Mouse (Mus musculus) embryonic facial prominence, embryonic 12.5 days (tissue): Measurements from ENCODE around the gene Xirp1. TPM values are rescaled to one million over a fixed set of nuclear protein-coding genes. Genes with fewer than 3 reads are reported as not detected.
A peak's percentile ranks its signal among the peaks of the same experiment; 100 is the strongest.

Source experiments
- ATAC-seq: fragments of 200-750 bp; cut with Nextera tagmentation; 2 replicates; pipeline ENCODE4 v1.8.0; 2017; ENCODE audit not compliant: insufficient number of reproducible peaks, insufficient read depth, low FRiP score, low TSS enrichment
- H3K27ac ChIP-seq: fragments of 300-500 bp; sonication (generic); 2 replicates; pipeline ENCODE4 v1.5.1; 2016; ENCODE audit warnings: mild to moderate bottlenecking
- H3K27me3 ChIP-seq: fragments of 300-500 bp; sonication (generic); 2 replicates; pipeline ENCODE4 v1.6.1; 2016; ENCODE audit warnings: mild to moderate bottlenecking, moderate library complexity
- H3K36me3 ChIP-seq: fragments of 300-500 bp; sonication (generic); 2 replicates; pipeline ENCODE4 v1.6.1; 2016; ENCODE audit warnings: mild to moderate bottlenecking
- H3K4me1 ChIP-seq: fragments of 300-500 bp; sonication (generic); 2 replicates; pipeline ENCODE4 v1.6.1; 2016
- H3K4me2 ChIP-seq: fragments of 300-500 bp; sonication (generic); replicated peaks from 2 replicates; pipeline ENCODE4 v1.6.1; 2016; ENCODE audit warnings: mild to moderate bottlenecking, moderate library complexity
- H3K4me3 ChIP-seq: fragments of 300-500 bp; sonication (generic); 2 replicates; pipeline ENCODE4 v1.5.1; 2016; ENCODE audit warnings: mild to moderate bottlenecking
- H3K9ac ChIP-seq: fragments of 300-500 bp; sonication (generic); 2 replicates; pipeline ENCODE4 v1.6.1; 2016; ENCODE audit warnings: mild to moderate bottlenecking, moderate library complexity
- H3K9me3 ChIP-seq: fragments of 300-500 bp; sonication (generic); 2 replicates; pipeline ENCODE4 v1.6.1; 2016; ENCODE audit warnings: mild to moderate bottlenecking, moderate library complexity
- WGBS: fragments of 180-500 bp; shearing (Covaris S2); methylation state at CpG from one replicate; pipeline ENCODE4 v1.1.7; 2016; 5-methylcytosine and 5-hydroxymethylcytosine counted together
- polyA plus RNA-seq: library from polyadenylated mRNA; unstranded; fragments of >200 nt; fragmentation: Nextera tagmentation; extraction: Ambion mirVana; gene quantifications from 2 replicates; pipeline ENCODE4 v1.2.1, GENCODE M21; 2016

The Xirp1 gene
- polyA plus RNA-seq, 1 experiment from 2014 or later: 0.37 TPM

GRCm38 (mm10) chr9:119983585-119984535, 39.5 kb downstream of the Xirp1 start:
- peak overlapping the region; percentile 69 for H3K9ac ChIP-seq
- peak; percentile 62 for ATAC-seq
- H3K36me3 ChIP-seq: no peaks in the 10 kb centered on the region
- H3K4me3 ChIP-seq: peak overlapping the region; percentile 66
- H3K9me3 ChIP-seq: no peaks in the 10 kb centered on the region
- H3K27ac ChIP-seq: peak overlapping the region; percentile 70
- H3K4me2 ChIP-seq: peak overlapping the region; percentile 98
- no peaks in the 10 kb centered on the region for H3K27me3 ChIP-seq
- H3K4me1 ChIP-seq: peaks cover 54% of the 10 kb centered on the region
- under 1% methylated on average over 66 of the region's 79 CpGs for WGBS

DNA sequence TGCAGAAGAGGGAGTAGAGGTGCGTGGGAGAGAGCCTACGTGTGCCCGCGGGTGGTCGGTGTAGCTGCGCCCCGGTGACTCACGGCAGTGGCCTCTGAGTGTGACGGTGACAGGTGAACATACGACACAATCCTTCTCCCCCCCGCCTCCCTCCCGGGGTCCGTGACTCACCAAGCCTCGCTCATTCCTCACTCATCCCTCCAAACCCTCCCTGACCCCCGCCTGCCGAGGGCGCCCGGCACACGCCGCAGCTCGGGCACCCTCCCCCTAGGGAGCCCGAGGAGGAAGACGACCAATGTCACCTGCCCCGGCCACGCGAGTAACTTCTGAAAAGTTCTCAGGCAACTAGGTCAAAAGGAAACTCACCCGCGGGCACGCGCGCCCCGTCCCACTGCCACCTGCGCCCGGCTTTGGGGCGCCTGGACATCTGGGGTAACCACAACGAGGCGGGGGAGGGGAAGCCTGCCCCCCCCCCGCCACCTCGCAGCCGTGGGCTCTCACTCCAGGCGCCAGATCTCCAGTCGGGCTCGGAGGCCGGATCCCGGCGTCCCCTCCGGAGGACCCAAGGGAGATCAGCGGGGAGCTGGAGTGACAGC, 40.3 kb downstream of the Xirp1 start:
- Histone ChIP-seq H3K4me1 (peaks cover 62% of the 10 kb centered on the region), H3K9ac (peak overlapping the region; percentile 69), H3K4me2 (peak overlapping the region; percentile 98), H3K27me3 (no peaks in the 10 kb centered on the region), H3K9me3 (no peaks in the 10 kb centered on the region), H3K36me3 (no peaks in the 10 kb centered on the region), H3K27ac (0 out of 2 replicates have a peak overlapping the region, but pooled peaks have one; percentile 92), H3K4me3 (peak overlapping the region; percentile 66)
- no peak for ATAC-seq
- WGBS: under 1% methylated on average over 48 of the region's 48 CpGs

- Histone ChIP-seq H3K9ac (peak overlapping the region; percentile 69; the same call in 1 of the 2 replicates), H3K4me2 (peak overlapping the region; percentile 98), H3K27ac (peak overlapping the region; percentile 92), H3K9me3 (no peaks in the 10 kb centered on the region), H3K4me1 (peaks cover 69% of the 10 kb centered on the region), H3K36me3 (no peaks in the 10 kb centered on the region), H3K27me3 (no peaks in the 10 kb centered on the region), H3K4me3 (peak overlapping the region; percentile 66)
- WGBS: 3% methylated on average over 11 of the region's 11 CpGs
- ATAC-seq: peak; percentile 47
These were observed 41.1 kb downstream of the Xirp1 start for GRCm38 (mm10) chr9:119982241-119982811.

- Histone ChIP-seq H3K9ac (peak overlapping the region; percentile 29; the same call in 1 of the 2 replicates), H3K9me3 (no peaks in the 10 kb centered on the region), H3K4me3 (peak overlapping the region; percentile 66), H3K27ac (peak overlapping the region; percentile 92), H3K4me1 (peaks cover 77% of the 10 kb centered on the region), H3K4me2 (peak overlapping the region; percentile 98), H3K36me3 (no peaks in the 10 kb centered on the region), H3K27me3 (no peaks in the 10 kb centered on the region)
- ATAC-seq: peak; percentile 44; the same call in 1 of the 2 replicates
- WGBS: under 1% methylated on average over 16 of the region's 16 CpGs
These were observed 41.9 kb downstream of the Xirp1 start for GRCm38 (mm10) chr9:119981183-119982179.

DNA sequence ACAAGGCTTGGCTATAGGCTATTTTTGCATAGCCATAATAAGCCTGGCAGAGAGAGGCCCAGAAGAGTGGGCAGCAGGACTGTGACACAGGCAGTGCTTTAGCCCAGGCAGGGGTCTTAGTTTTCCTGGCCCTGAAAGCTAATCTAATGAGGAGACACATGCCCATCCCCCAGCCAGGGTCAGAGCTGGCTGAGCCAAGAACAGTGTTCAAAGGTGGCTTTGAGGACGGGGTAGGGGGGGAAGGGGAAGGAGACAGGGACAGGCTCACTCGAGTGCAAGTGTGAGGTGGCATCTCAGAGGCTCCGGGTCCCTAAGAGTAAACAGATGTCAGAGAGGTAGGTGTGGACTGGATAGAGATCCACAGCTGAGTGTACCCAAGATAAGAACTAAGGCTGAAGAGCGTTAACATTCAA, 42.6 kb downstream of the Xirp1 start:
- peaks cover 73% of the 10 kb centered on the region for H3K4me1 ChIP-seq
- WGBS: 5% methylated on average over 4 of the region's 4 CpGs
- H3K4me3 ChIP-seq: peak overlapping the region; percentile 66

GRCm38 (mm10) chr9:119979749-119980148, 43.6 kb downstream of the Xirp1 start:
- no peaks in the 10 kb centered on the region for H3K36me3 ChIP-seq
- H3K4me2 ChIP-seq: no peak overlapping the region
- 0 out of 2 replicates have a peak overlapping the region, but pooled peaks have one; percentile 16 for H3K9ac ChIP-seq
- 63% methylated on average over 2 of the region's 2 CpGs for WGBS
- no peak overlapping the region for H3K27ac ChIP-seq
- no peaks in the 10 kb centered on the region for H3K9me3 ChIP-seq
- H3K4me3 ChIP-seq: no peak overlapping the region
- peaks cover 72% of the 10 kb centered on the region for H3K4me1 ChIP-seq
- no peak for ATAC-seq
- H3K27me3 ChIP-seq: no peaks in the 10 kb centered on the region

More for the DNA sequence above, 42.6 kb downstream of the Xirp1 start:
- Histone ChIP-seq H3K9ac (0 out of 2 replicates have a peak overlapping the region, but pooled peaks have one; percentile 11), H3K36me3 (no peaks in the 10 kb centered on the region), H3K27me3 (no peaks in the 10 kb centered on the region), H3K9me3 (no peaks in the 10 kb centered on the region), H3K4me2 (peak overlapping the region; percentile 98), H3K27ac (peak overlapping the region; percentile 92)
- ATAC-seq: no peak

- 74% methylated on average over 6 of the region's 6 CpGs for WGBS
These were observed 44.5 kb downstream of the Xirp1 start for GRCm38 (mm10) chr9:119978811-119979441.

DNA sequence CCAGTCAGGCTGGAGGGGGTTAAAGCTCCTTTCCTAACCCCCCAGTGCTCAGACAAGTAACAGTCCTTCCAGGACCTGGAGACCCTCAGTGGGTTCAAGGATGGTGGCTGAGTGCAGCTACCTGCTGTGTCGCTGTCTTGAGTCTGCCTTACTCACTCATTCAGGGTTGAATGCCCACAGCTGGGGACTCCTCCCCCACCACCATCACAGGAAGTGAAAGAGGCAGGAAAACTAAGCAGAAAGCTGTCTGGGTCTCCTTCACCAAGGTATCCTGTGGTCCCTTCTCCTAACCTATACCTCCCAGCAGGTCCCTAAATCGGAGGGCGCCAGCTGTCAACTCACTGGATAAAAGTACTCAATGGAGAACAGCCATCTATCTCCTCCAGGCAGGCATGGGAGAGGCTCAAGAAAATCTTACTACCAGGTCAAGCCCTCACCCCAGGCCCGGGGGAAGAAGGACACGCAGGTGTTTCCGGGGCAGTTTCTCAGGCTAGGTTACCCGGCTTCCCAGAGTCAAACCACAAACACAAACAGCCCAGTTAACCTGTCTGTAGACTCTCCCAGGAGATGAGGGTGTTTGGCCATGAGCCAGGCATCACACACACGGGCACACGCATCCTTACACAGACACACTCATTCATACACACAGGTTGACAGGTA, 45.1 kb downstream of the Xirp1 start:
- Histone ChIP-seq H3K4me2 (0 out of 2 replicates have a peak overlapping the region, but pooled peaks have one; percentile 13), H3K36me3 (peaks cover 10% of the 10 kb centered on the region), H3K4me1 (peaks cover 65% of the 10 kb centered on the region), H3K9me3 (no peaks in the 10 kb centered on the region), H3K27me3 (no peaks in the 10 kb centered on the region), H3K4me3 (no peak overlapping the region), H3K9ac (no peak overlapping the region), H3K27ac (peak overlapping the region; percentile 12; the same call in 1 of the 2 replicates)
- 49% methylated on average over 9 of the region's 9 CpGs for WGBS
- no peak for ATAC-seq

More at GRCm38 (mm10) chr9:119978811-119979441, 44.5 kb downstream of the Xirp1 start:
- Histone ChIP-seq H3K36me3 (peaks cover 4% of the 10 kb centered on the region), H3K4me3 (no peak overlapping the region), H3K27me3 (no peaks in the 10 kb centered on the region), H3K9ac (no peak overlapping the region), H3K27ac (no peak overlapping the region), H3K9me3 (no peaks in the 10 kb centered on the region), H3K4me1 (peaks cover 66% of the 10 kb centered on the region), H3K4me2 (no peak overlapping the region)
- ATAC-seq: no peak

GRCm38 (mm10) chr9:119977557-119978060, 45.8 kb downstream of the Xirp1 start:
- 52% methylated on average over 5 of the region's 5 CpGs for WGBS
- H3K4me1 ChIP-seq: peaks cover 59% of the 10 kb centered on the region

More at GRCm38 (mm10) chr9:119977557-119978060, 45.8 kb downstream of the Xirp1 start:
- Histone ChIP-seq H3K36me3 (peaks cover 17% of the 10 kb centered on the region), H3K4me3 (no peak overlapping the region), H3K9ac (no peak overlapping the region), H3K27me3 (no peaks in the 10 kb centered on the region), H3K9me3 (no peaks in the 10 kb centered on the region), H3K27ac (0 out of 2 replicates have a peak overlapping the region, but pooled peaks have one; percentile 12), H3K4me2 (0 out of 2 replicates have a peak overlapping the region, but pooled peaks have one; percentile 13)
- no peak for ATAC-seq
